Mouse (Mus musculus) MEL (cell line): ENCODE data around the gene Gigyf1.

ENCODE experiments used
- CTCF ChIP-seq, 3 experiments: IDR thresholded peaks in 2 of 3; conservative IDR thresholded peaks in 1 of 3; 2 replicates each; pipeline ENCODE4 v1.5.1; 2011 to 2012; ENCODE audit warnings: low read length in 3 of 3, low read depth in 2 of 3, mild to moderate bottlenecking in 2 of 3, improper control_type of control experiment in 1 of 3, inconsistent platforms in 1 of 3, mixed read lengths in 1 of 3, moderate library complexity in 1 of 3; ENCODE audit not compliant: control insufficient read depth in 1 of 3, insufficient read depth in 1 of 3, poor library complexity in 1 of 3, severe bottlenecking in 1 of 3
- EP300 ChIP-seq, 2 experiments: IDR thresholded peaks; 2 replicates each; pipeline ENCODE4 v1.6.1; 2011; ENCODE audit warnings: improper control_type of control experiment in 2 of 2, low read length in 2 of 2, low read depth in 1 of 2, mild to moderate bottlenecking in 1 of 2
- GATA1 ChIP-seq: IDR thresholded peaks from 2 replicates; pipeline ENCODE4 v1.6.1; 2011; ENCODE audit warnings: low read depth, low read length, improper control_type of control experiment
- MAFK ChIP-seq: IDR thresholded peaks from 2 replicates; pipeline ENCODE4 v1.6.1; 2011; ENCODE audit warnings: low read depth, mild to moderate bottlenecking, low read length, improper control_type of control experiment, borderline replicate concordance
- NRF1 ChIP-seq: IDR thresholded peaks from 2 replicates; pipeline ENCODE4 v1.6.1; 2014; ENCODE audit warnings: low read depth, mild to moderate bottlenecking, inconsistent platforms, low read length, improper control_type of control experiment, moderate library complexity; ENCODE audit not compliant: poor library complexity, insufficient read depth, severe bottlenecking
- POLR2A ChIP-seq, 2 experiments: IDR thresholded peaks; 2 replicates each; pipeline ENCODE4 v1.6.1; 2011 to 2012; ENCODE audit warnings: low read length in 2 of 2, mild to moderate bottlenecking in 2 of 2, control low read depth in 1 of 2, improper control_type of control experiment in 1 of 2, low read depth in 1 of 2, moderate library complexity in 1 of 2; ENCODE audit not compliant: control insufficient read depth in 1 of 2, insufficient read depth in 1 of 2, poor library complexity in 1 of 2
- TAL1 ChIP-seq: IDR thresholded peaks from 2 replicates; pipeline ENCODE4 v1.6.1; 2012; ENCODE audit warnings: mild to moderate bottlenecking, inconsistent platforms, low read length, moderate library complexity, mixed read lengths
- TCF12 ChIP-seq: IDR thresholded peaks from 2 replicates; pipeline ENCODE4 v1.6.1; 2014; ENCODE audit warnings: low read depth, mild to moderate bottlenecking, inconsistent platforms, low read length, improper control_type of control experiment, moderate library complexity
- USF1 ChIP-seq: IDR thresholded peaks from 2 replicates; pipeline ENCODE4 v1.6.1; 2014; ENCODE audit warnings: low read depth, mild to moderate bottlenecking, inconsistent platforms, low read length, improper control_type of control experiment, moderate library complexity

- no peak for TF ChIP-seq MAFK
- TF ChIP-seq GATA1, result no peak
- TF ChIP-seq CTCF (IDR thresholded peaks at IDR 0.05 in 2 of 3, conservative IDR thresholded peaks at IDR 0.05 in 1 of 3; ENCODE audit: control insufficient read depth in 1 of 3, insufficient read depth in 1 of 3, low read depth in 2 of 3, low read length in 3 of 3, poor library complexity in 1 of 3, severe bottlenecking in 1 of 3), result no peak
- no peak for TF ChIP-seq TAL1
- TF ChIP-seq USF1, result no peak
- TF ChIP-seq POLR2A (IDR thresholded peaks at IDR 0.05; ENCODE audit: control insufficient read depth in 1 of 2, insufficient read depth in 1 of 2, low read depth in 1 of 2, low read length in 2 of 2, poor library complexity in 1 of 2), result no peak; a peak in 2 of 4 replicates
- TF ChIP-seq NRF1, result no peak
- TF ChIP-seq EP300 (IDR thresholded peaks at IDR 0.05; ENCODE audit: low read depth in 1 of 2, low read length in 2 of 2), result no peak
- TF ChIP-seq TCF12, result no peak
Measured at GRCm38 (mm10) chr5:137532808-137533116, 14.4 kb downstream of the Gigyf1 start.
